Mouse (Mus musculus): Measurements from ENCODE around the gene Sorcs2.

- TF ChIP-seq CTCF (IDR thresholded peaks at IDR 0.05; ENCODE audit: extremely low read depth, insufficient read depth, insufficient read length, insufficient replicate concordance), result no peak
- no peak for TF ChIP-seq POLR2A (IDR thresholded peaks at IDR 0.05; ENCODE audit: low read depth, low read length)
These were observed 172.1 kb downstream of the Sorcs2 start for GRCm38 (mm10) chr5:36225855-36226254.

Data from spleen, adult 2 months (tissue).